Mouse (Mus musculus) testis, adult 2 months (tissue): ENCODE measurements around the gene Ddx39b. TPM values are rescaled to one million over a fixed set of nuclear protein-coding genes. Genes with fewer than 3 reads are reported as not detected.

Experiments
- H3K27ac ChIP-seq: fragments of 200-500 bp; 2 replicates; pipeline ENCODE4 v1.5.1; 2012; ENCODE audit warnings: low read depth, low read length; ENCODE audit not compliant: control insufficient read depth, insufficient read depth
- H3K27me3 ChIP-seq: fragments of 200-500 bp; 2 replicates; pipeline ENCODE4 v1.6.1; 2012; ENCODE audit warnings: mild to moderate bottlenecking, low read length, moderate library complexity; ENCODE audit not compliant: control insufficient read depth, insufficient read depth
- H3K36me3 ChIP-seq: fragments of 200-500 bp; 2 replicates; pipeline ENCODE4 v1.6.1; 2012; ENCODE audit warnings: mild to moderate bottlenecking, low read length; ENCODE audit not compliant: control insufficient read depth, insufficient read depth
- H3K4me1 ChIP-seq: fragments of 200-500 bp; 2 replicates; pipeline ENCODE4 v1.6.1; 2012; ENCODE audit warnings: low read length; ENCODE audit not compliant: control insufficient read depth, insufficient read depth
- H3K4me3 ChIP-seq: fragments of 200-500 bp; 2 replicates; pipeline ENCODE4 v1.5.1; 2012; ENCODE audit warnings: low read depth, mild to moderate bottlenecking, low read length, moderate library complexity, mixed read lengths; ENCODE audit not compliant: control insufficient read depth
- CTCF ChIP-seq: fragments of 200-500 bp; IDR thresholded peaks from 2 replicates; pipeline ENCODE4 v1.5.1; 2012; ENCODE audit warnings: low read depth, mild to moderate bottlenecking, inconsistent platforms, low read length, moderate library complexity; ENCODE audit not compliant: control insufficient read depth, insufficient read depth, insufficient replicate concordance
- POLR2A ChIP-seq: fragments of 200-500 bp; IDR thresholded peaks from 2 replicates; pipeline ENCODE4 v1.6.1; 2012; ENCODE audit warnings: low read depth, mild to moderate bottlenecking, inconsistent platforms, low read length, moderate library complexity; ENCODE audit not compliant: control insufficient read depth
- polyA plus RNA-seq: library from polyadenylated mRNA; depleted of rRNA; stranded (reverse); fragments of >200 nt; gene quantifications from 2 replicates; pipeline ENCODE4 v1.2.3, GENCODE M21; 2012

Gene Ddx39b
- polyA plus RNA-seq, 1 experiment: 129 TPM

GRCm38 (mm10) chr17:35237504-35237903 is 4.0 kb upstream of the Ddx39b start:
- H3K4me3 ChIP-seq: no peak overlapping the region
- no peaks in the 10 kb centered on the region for H3K36me3 ChIP-seq
- H3K4me1 ChIP-seq: peaks cover 28% of the 10 kb centered on the region
- TF ChIP-seq CTCF (no peak), POLR2A (no peak)
- H3K27ac ChIP-seq: no peak overlapping the region
- H3K27me3 ChIP-seq: no peaks in the 10 kb centered on the region

- Histone ChIP-seq H3K4me1 (peaks cover 30% of the 10 kb centered on the region), H3K27ac (no peak overlapping the region), H3K27me3 (no peaks in the 10 kb centered on the region), H3K4me3 (no peak overlapping the region), H3K36me3 (peaks cover 5% of the 10 kb centered on the region)
- no peak for TF ChIP-seq POLR2A
- no peak for TF ChIP-seq CTCF
Measured at GRCm38 (mm10) chr17:35239700-35240099, 1.8 kb upstream of the Ddx39b start.

GRCm38 (mm10) chr17:35240384-35241304 is 902 bp upstream of the Ddx39b start:
- H3K27ac ChIP-seq: peak overlapping the region; percentile 90
- TF ChIP-seq CTCF (no peak), POLR2A (no peak)
- peaks cover 27% of the 10 kb centered on the region for H3K4me1 ChIP-seq
- H3K4me3 ChIP-seq: peak overlapping the region; percentile 92
- H3K27me3 ChIP-seq: no peaks in the 10 kb centered on the region
- H3K36me3 ChIP-seq: peaks cover 5% of the 10 kb centered on the region

GRCm38 (mm10) chr17:35242015-35242941 is 732 bp downstream of the Ddx39b start:
- H3K4me1 ChIP-seq: peaks cover 18% of the 10 kb centered on the region
- H3K27me3 ChIP-seq: no peaks in the 10 kb centered on the region
- peak overlapping the region; percentile 92 for H3K4me3 ChIP-seq
- H3K36me3 ChIP-seq: peaks cover 5% of the 10 kb centered on the region
- peak overlapping the region; percentile 89 for H3K27ac ChIP-seq
- TF ChIP-seq CTCF (no peak), POLR2A (no peak; the same call in 1 of the 2 replicates)

GRCm38 (mm10) chr17:35243086-35243485 is 1.5 kb downstream of the Ddx39b start:
- TF ChIP-seq POLR2A (no peak), CTCF (no peak)
- peak overlapping the region; percentile 89 for H3K27ac ChIP-seq
- no peaks in the 10 kb centered on the region for H3K27me3 ChIP-seq
- peaks cover 5% of the 10 kb centered on the region for H3K36me3 ChIP-seq
- peaks cover 18% of the 10 kb centered on the region for H3K4me1 ChIP-seq
- peak overlapping the region; percentile 92 for H3K4me3 ChIP-seq

- H3K4me1 ChIP-seq: peaks cover 17% of the 10 kb centered on the region
- H3K4me3 ChIP-seq: no peak overlapping the region
- TF ChIP-seq CTCF (no peak), POLR2A (no peak)
- no peaks in the 10 kb centered on the region for H3K27me3 ChIP-seq
- H3K27ac ChIP-seq: no peak overlapping the region
- peaks cover 5% of the 10 kb centered on the region for H3K36me3 ChIP-seq
Measured at GRCm38 (mm10) chr17:35244999-35245398, 3.5 kb downstream of the Ddx39b start.
